Mouse (Mus musculus) layer of hippocampus, adult 9-11 months (tissue): ENCODE data around the gene Upk3bl.
"Not testable (repeated sequence)": the region's sequence is repeated elsewhere in the genome, so short reads cannot be mapped to it uniquely, and the experiment has no call there.

Experiments used
- DNase-seq: peaks from one replicate; pipeline ENCODE4 v3.0.0; 2022

The Upk3bl gene

DNA sequence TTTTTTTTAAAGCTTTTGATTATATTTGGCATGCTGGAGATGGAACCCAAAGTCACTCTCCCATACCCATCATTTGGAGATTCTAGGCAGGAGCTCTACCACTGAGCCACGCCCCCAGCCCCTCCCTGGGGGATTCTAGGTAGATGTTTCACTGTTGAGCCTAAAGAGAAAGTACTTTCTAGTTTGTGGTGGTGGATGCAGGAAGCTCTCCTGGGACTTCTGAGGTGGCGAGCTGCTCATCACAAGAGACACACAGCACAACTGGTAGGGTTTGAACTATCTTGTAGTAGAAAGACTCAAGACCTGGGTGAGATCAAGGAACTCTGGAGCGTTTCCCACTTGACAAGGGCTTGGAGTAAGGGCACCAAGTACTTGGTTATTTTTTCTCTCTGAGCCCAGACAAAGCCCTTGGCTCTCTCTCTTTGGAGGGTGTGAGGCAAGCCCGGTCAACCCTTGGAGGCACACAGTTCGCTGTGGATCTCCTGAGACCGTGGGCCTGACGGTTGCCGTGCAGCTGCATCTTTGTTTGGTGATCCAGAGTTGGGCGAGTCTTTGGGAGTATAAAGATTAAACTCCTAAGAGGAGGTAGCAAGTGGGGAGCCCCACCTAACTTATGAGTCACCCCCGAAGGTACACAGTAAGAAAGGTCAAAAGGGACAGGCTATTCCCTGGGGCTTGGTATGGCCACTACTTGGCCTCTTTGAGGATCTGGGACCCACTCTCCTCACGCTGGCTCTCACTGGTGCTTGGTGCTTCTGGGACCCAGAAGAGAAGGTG lies at the start of gene Upk3bl:
Gene Upk3bl (plus strand): TSS at position 192 of the 777 bp plus-strand sequence.
- no peak for DNase-seq

DNA sequence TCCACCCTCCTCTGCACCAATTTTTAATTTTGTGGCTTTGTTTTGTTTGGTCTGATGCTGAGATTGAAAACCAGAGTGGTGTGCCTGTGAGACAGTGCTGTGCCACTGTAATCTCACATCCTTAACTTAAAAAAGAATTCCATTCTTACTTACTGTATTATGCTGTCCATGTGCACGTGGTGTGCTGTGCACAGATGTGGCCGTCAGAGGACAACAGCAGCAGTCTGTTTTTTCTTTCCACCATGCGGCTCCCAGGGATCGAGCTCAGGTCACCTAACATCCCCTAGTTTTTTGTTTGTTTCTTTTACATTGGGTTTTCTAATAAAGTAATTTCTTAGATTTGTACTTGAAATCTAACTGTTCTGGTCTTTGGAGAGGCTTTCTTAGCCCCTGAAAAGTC lies 49.8 kb upstream of the Upk3bl start:
- DNase-seq, result no peak

DNA sequence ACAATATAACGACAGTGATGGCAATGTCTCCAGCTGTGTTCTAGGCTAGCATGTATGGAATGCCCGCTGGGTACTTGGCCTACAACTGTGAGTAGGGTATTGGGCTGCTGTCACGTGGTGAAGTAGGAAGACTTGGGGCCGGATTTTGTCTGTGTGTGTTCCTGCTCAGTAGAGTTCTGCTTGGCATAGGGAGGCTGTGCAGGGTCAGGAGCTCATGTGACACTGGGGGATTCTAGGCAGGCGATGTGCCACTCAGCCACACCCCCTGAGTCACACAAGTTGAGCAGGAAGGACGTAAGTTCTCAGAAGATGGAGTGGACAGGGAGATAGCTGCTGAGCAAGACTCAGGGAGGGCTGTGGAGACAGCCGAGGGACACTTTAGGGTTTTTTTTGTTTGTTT lies 46.5 kb upstream of the Upk3bl start:
- DNase-seq, result no peak

DNA sequence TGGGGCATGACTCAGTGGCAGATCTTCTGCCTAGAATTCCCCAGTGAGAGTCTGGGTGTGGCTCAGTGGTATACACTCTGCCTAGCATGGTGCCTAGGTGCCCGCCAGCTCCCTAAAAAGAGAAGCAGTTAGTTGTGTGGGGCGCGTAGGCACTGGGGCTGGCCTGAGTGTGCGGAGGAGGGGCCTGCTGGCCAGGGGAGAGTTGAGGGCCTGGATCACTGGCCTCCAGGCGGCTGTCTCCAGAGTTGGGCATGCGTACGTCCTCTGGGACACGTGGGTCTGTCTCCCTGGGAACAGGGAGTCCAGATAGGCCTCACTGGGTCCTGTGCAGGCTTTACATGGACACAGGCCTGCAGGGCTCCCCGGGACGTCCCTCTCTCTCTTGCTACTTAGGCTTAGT lies 39.4 kb upstream of the Upk3bl start:
- no peak for DNase-seq

DNA sequence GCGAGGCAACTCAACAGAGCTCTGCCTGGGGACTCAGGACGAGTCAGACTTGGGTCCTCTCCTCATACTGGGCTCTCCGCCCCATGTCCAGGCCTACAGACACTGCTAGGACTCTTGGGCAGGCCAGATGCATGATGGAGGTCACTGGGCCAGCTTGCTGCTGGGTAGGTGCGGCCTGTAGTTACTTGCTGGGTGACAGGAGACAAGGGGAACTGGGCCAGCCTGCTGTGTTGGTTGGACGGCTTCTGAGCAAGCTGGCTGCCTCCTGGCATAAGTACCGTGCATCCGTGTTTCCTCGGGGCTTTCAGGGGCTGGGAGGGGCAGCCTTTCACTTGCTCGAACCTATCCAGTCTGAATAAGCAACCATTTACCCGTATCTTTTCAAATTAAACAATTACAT lies 38.7 kb upstream of the Upk3bl start:
- no peak for DNase-seq

DNA sequence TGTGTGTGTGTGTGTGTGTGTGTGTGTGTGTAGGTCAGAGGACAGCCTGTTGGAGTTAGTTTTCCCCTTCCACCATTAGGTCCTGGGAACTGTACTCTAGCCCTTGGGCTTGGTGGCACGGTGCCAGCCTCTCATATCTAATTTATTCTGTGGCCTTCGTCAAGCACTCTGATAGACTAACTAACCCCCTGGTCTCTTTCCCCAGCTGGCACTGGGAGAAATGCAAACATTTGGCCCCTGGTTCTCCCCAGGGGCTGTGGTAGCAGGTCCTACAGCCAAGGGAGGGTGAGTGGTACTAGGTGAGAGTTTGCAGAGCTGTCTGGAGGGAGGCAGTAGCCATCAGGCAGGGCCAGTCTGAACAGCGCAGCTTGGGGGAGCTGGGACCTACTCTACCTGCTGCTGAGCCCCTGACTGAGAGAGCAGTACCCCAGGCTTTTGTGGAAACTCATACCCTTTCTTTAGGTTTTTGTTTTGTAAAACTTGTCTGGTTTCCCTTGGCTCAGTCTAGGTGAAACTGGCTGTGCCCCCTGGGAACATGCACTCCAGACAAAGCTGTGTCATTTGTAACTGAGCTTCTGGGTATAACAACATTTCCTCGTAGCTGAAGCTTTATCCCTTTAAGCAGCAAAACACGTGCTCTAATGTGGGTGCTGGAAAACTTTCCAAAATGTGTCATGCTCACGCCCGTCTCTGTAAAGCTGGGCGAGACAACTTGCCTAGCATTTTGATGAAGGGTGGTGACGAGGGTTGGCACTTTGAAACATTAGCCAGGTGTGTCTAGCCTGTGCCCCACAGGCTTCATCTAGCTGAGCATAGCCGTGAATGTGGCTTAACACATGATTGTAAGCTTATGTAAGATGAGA lies 38.0 kb upstream of the Upk3bl start:
- DNase-seq, result no peak

DNA sequence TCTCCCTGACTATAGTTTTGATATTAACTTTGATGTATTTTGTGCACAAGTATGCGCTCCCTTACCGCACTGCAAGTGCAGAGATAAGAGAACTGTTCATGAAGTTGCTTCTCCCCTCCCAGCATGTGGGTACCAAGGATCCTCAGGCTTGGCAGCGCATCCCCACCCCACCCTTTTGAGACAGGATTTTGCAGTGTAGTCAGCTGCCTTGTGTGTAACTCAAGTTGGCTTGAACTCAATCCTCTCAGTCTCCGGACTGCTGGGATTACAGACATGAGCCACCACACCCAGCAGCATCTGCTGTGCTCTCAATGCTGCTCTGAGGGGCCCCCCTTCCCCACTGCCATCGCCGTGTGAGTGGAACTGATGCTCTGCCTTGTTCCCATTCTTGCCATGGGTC lies 37.0 kb upstream of the Upk3bl start:
- DNase-seq, result no peak

DNA sequence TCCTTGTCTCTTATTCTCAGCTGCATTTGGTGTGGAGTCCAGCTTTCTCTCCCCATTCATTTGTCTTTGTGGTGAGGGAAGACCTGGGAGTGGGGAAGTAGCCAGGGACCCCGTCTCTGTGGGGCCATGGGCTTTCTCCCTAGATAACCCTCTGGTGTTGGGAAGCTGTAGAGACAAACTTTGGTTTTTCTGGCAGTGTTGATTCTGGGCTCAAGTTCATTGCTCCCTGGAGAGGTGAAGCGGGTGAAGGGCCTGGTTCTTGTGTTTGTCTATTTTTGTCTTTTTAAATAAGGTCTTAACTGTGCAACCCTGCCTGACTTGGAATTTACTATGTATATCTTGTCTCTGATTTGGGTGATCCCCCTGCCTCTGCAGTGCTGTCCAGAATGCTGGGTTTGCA lies 35.6 kb upstream of the Upk3bl start:
- DNase-seq, result no peak

DNA sequence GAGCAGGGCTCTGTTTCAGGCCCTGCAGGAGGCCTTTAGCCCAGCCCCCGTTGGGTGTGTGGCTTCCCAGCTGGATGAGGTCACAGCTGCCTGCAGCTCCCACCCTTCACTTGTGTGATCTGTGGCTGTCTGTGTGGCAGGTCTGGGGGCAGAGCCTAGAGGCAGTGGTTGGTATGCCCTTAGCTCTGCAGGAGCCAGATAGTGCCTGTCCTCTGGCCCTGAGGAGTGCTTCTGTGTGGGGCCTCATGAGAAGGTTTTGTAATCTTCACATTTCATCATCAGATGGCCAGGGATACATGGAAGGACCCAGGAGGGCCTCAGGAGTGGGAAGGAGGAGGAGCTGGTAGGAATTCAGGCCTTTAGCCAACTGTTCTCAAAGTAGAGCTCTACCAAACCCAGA lies 34.4 kb upstream of the Upk3bl start:
- no peak for DNase-seq

DNA sequence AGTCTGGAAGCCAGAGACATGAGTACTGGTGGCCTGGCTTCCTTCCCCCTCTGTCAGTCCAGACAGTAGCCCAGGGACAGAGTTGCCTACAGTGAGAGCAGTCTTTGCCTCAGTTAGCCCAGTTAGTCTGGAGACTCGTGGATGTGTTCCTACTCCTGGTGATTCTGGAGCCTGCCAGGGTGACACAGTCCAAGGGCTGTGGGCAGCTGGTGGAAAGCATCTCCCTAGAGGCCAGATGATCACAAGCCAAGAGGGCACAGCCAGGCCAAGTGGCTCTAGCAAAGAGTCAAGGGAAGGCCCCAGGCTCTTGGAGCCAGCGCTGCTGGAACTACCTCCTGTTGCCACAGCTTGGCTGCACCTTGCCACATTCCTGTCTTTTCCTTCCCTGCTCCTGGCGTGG lies 28.6 kb upstream of the Upk3bl start:
- DNase-seq, result no peak

DNA sequence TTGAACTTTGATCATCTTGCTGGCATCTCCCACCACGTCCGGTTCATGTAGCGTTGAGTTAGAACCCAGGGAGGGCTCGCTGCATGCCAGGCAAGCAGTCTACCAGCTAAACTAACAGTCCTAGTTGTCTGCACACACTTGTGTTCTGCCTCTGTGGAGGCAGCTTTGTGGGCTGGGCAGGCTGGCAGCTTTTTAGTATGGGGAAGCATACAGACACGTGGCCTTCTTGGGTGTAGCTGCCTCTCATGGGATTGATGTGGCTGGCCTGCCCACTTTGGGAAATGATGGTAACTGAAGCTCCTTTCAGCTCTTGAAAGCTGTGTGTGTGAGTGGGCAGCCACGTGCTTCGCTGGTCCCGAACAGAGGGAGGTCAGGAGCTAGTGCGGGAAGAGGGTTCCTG lies 27.4 kb upstream of the Upk3bl start:
- DNase-seq, result peak; percentile 30

DNA sequence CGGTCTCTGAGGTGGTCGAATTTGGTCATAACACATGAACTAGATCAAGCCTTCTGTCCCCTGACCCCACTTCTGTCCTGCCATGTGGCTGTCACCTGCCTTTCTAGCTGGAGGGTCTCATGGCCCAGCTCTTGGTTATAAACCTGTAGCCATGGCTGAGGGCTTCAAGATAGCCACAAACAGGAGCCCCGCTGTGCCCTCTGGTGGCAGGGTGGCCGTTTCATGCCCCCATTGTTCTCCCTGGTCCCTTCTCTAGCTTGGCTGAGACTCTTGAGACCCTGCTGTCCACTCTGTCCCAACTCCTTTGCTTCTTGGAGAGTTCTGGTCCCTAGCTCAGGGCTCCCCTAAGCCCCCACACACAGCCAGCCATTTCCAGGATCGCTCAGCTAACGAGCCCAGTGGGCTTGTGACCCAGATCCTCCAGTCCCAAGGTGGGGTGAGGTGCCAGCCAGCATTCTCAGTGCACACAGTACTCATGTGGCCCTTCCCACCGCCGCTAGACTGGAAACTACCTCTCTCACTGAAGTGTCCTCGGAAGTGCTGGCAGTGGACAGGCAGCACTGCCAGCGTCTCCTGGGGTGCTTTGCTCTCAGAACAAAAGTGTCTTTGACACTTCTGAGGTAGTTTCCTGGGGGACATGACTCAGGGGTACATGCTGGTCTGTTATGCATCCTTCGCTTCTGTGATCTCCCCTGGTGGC lies 26.5 kb upstream of the Upk3bl start:
- no peak for DNase-seq

DNA sequence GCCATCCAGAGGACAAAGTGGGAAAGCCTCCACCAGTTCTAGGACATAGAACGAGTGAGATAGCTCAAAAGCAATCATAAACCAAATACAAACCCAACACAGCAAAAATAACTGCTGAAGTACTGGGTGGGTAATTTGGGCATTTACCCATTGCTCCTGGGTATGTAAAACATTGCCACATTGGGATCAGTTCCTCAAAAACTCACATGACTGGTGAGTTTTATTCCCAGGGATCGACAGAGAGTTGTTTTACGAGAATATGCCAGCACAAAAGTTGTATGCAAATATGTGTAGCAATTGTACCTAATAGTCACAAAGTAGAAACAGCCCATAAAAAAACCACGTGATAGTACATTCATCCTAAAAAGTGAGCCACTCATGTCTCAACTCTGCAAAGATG lies 19.4 kb upstream of the Upk3bl start:
- DNase-seq, result no peak

DNA sequence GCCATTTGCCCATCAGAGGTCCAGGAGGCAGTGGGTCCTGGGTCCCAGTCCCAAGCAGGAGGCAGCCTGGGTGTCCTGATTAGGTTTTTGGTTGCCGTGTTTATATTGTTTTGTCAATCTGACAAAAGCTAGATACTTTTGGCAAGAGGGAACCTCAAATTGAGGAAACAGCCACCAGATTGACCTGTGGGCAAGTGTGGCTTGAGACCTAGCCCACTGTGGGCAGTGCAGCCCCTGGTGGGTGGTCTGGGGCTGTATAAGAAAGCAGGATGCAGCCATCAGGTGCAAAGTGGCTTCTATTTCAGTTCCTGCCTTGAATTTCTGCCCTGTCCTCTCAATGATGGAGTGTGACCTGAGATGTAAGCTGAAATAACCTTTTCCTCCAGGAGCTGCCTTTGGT lies 19.0 kb upstream of the Upk3bl start:
- DNase-seq, result no peak

DNA sequence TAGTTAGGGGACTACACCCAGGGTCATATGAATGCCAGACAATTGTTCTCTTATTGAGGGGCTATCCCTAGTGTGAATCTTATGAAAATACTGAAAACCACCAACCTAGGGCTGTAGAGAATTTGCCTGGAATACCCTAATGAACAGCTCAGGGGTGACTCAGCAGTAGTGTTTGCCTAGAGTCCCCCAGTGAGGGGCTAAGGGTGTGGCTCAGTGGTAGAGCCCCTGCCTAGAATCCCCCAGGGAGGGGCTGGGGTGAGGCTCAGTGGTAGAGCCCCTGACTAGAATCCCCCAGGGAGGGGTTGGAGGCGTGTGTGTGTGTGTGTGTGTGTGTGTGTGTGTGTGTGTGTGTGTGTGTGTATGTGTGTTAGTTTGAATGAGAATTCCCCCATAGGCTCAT lies 17.6 kb upstream of the Upk3bl start:
- no peak for DNase-seq

DNA sequence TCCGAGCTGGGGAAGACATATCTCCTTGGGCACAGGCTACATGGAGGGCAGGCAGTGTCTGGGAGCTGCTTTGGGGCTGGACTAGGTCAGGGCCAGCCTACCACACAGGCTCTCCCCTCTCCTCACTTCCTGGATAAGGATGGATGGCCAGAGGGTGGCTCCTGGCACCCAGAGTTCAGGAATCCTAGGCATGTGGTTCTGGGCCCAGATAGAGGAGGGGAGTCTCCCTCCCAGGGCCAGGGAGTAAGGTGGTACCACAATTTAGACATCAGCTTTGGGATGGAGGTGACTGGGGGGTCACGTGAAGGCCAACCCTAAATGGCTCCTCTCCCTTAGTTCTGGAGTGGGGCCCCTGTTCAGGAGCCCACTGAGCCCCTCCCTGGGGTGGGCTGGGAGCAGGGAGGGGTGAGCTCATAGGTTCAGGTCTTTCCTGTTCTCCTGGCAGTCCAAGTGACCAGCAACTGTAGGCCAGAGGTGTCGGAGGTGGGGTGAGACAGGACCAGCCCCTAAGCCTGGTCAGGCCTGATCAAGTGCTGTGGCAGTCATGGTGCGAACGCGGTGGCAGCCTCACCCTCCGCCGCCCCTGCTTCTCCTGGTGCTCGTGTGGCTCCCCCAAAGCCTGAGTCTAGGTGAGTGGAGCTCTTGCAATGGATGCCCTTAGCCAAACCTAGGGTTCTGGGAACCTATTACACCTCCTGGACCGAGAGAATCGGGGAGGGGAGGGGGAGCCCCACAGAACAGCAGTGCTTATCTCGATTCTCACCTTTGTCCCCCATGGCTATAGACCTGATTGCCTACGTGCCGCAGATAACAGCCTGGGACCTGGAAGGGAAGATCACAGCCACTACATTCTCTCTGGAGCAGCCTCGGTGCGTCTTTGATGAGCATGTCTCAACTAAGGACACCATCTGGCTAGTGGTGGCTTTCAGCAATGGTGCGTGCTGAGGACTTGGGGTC lies 15.8 kb upstream of the Upk3bl start, which contains the start of gene Upk3b:
Gene Upk3b (plus strand): TSS at position 239 of the 957 bp plus-strand sequence.
- DNase-seq, result no peak

DNA sequence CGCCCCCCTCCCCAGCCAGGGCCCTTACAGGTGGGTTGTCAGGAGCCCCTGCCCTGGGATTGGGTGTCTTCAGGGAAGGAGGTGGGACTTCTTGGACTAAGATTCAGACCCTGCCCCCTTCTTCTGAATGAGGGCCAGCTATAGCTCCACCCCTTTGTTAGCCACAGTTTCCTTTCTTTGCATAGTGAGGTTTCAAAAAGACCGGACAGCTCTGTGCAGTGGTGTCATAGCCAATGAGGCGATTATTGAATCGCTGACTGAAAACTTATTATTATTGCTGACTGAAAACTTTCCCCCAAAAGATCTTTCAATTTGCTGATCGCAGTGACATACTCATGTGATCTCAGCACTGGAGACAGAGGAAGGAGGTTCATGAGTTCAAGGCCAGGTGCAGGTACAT lies 14.1 kb upstream of the Upk3bl start:
- DNase-seq, result no peak

DNA sequence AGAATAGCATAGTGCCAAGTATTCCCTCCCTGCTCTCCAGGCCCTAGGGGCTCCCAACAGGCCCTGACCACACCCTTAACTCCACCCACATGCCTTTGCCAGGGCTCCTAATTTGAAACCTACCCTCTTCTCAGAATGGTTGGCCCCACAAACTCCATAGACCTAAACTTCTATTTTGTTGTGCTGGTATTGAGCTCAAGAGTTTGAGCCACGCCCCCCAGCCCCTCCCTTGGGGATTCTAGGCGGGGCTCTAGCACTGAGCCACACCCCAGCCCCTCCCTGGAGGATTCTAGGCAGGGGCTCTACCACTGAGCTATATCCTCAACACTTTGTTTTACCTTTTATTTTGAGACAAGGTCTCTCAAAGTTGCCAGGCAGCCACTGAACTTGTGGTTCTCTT lies 13.0 kb upstream of the Upk3bl start:
- no peak for DNase-seq

DNA sequence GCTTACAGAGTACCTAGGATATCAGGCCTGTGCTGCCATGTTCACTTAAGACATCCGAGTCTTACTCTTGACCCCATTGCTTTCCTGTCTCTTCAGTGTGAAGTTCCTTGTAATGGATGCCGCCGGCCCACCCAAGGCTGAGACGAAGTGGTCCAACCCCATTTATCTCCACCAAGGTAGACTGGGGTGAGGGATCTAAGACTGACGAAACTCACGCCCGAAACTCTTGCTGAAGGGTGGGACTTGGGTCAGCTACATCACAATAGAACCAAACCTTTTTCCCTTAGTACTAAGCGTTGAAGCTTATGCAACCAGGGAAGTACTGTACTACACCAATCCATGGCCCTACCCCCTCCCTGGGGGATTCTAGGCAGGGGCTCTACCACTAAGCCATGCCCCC lies 12.6 kb upstream of the Upk3bl start:
- DNase-seq, result no peak

DNA sequence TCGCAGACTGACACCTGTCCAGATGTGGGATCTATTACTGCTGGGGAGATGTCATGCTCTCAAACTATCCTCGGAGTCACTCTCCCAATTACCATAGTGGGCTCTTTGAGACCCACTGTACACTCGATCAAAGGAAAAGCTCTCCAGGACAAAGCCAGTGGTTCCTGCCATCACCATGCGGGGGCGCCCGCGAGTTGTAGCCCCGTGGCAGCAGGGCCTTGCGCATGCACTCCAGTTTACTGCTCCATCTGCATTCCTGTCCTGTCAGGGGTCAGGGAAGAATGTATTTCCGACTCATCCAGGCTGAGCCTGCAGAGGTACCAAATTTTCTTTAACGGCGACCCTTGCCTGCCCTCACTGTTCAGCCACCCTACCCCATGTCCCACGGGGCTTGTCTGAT lies 9.4 kb upstream of the Upk3bl start:
- no peak for DNase-seq

DNA sequence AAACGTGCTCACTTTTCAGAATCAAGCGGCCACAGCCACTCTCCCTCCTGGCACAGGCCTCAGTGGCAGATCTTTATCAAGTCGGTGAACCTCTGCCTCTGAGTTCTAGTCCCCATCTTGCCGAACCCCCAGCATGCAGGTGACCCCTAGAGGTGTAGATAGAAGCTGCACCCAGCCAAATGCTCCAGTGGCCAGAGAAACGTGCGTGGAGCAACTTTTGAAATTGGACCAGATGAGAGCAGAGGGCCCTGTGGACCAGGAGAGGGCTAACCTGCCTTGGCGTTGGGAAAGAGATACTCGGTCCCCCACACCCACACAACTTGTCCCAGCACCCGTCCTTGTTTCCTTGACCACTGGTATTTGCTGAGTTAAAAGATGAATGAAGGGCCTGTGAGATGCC lies 8.9 kb upstream of the Upk3bl start:
- no peak for DNase-seq

DNA sequence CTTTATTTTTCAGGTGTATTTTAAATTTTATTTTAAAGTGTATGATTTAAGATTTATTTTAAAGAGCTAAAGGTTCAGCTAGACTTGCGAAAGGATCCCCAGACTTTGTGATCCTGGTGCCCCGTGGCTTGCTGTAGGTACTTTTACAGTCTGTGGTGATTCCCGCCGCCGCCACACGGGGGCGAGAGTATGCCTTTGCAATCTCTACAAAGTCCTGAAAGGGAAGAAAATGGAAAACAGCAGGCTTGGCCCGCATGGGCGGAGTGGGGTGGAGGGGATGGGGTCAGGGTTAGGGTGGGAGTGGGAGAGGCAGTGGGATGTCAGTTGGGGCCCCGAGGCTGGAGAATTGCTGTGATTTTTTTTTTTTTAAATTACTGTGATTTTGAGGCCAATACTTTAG lies 8.3 kb upstream of the Upk3bl start:
- DNase-seq, result peak; percentile 62

DNA sequence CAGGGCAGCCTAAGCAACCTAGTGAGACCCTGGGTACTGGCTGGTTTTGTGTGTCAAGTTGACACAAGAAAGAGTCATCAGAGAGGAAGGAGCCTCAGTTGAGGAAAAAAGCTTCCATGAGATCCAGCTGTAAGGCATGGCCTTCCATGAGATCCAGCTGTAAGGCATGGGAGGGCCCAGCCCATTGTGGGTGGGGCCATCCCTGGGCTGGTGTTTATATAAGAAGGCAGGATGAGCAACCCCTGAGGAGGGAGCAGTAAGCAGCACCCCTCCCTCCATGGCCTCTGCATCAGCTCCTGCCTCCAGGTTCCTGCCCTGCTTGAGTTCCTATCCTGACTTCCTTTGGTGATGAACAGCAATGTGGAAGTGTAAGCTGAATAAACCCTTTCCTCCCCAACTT lies 5.8 kb upstream of the Upk3bl start:
- DNase-seq, result not testable (repeated sequence)
